Comparison of ENCODE assay signal across 25 mouse cellular contexts in genomic region chr3:142578342-142578741, GRCm38 (mm10). TPM values are rescaled to one million over a fixed set of nuclear protein-coding genes. Genes with fewer than 3 reads are reported as not detected.
"Had no signal": no experiment of that assay in that cellular context is flagged by ENCODE, and none has a peak within 500 bp of the region (broad histone marks: within the 10 kb centered on the region; RNA-seq: fewer than 3 reads in every experiment).

No protein-coding gene starts in this region.

- H3K27me3 ChIP-seq: lung, embryonic 15.5 days; megakaryocyte, embryonic 14.5 days; midbrain, embryonic 12.5 days; neural tube, embryonic 13.5 days; neural tube, embryonic 15.5 days had no signal

- H3K27ac ChIP-seq: lung, embryonic 15.5 days; macrophage; midbrain, embryonic 12.5 days; neural tube, embryonic 13.5 days; neural tube, embryonic 15.5 days had no signal

- DNase-seq: liver, postnatal 0 days; lung, adult 2 months; lung, postnatal 14 days; lung, postnatal 36 days; midbrain, embryonic 14.5 days; retina, postnatal 1 day; right cerebral cortex, adult 18-20 months; right cerebral cortex, postnatal 25 days; right cerebral cortex, postnatal 4 days; spleen, adult 18-20 months; thymus, adult 2 months; thymus, postnatal 25 days; thymus, postnatal 4 days had no signal

- H3K4me1 ChIP-seq: lung, embryonic 15.5 days; megakaryocyte, embryonic 14.5 days; midbrain, embryonic 12.5 days; neural tube, embryonic 13.5 days; neural tube, embryonic 15.5 days had no signal

- H3K4me2 ChIP-seq: lung, embryonic 15.5 days; midbrain, embryonic 12.5 days; neural tube, embryonic 13.5 days; neural tube, embryonic 15.5 days had no signal

- H3K36me3 ChIP-seq: lung, embryonic 15.5 days; midbrain, embryonic 12.5 days; neural tube, embryonic 13.5 days; neural tube, embryonic 15.5 days had no signal

- H3K9ac ChIP-seq: liver, postnatal 0 days; lung, embryonic 15.5 days; midbrain, embryonic 12.5 days; neural tube, embryonic 13.5 days; neural tube, embryonic 15.5 days had no signal

- ATAC-seq: liver, postnatal 0 days; lung, postnatal 0 days; midbrain, embryonic 16.5 days had no signal

- H3K9me3 ChIP-seq: lung, embryonic 15.5 days; megakaryocyte, embryonic 14.5 days; midbrain, embryonic 12.5 days; neural tube, embryonic 13.5 days; neural tube, embryonic 15.5 days had no signal

- H3K4me3 ChIP-seq: lung, embryonic 15.5 days; megakaryocyte, embryonic 14.5 days; midbrain, embryonic 12.5 days; myocyte; neural tube, embryonic 13.5 days; neural tube, embryonic 15.5 days had no signal

RNA-seq across cellular contexts. Expression of gene Gbp2b, which starts 16.3 kb away (rescaled TPM):
- total RNA-seq: megakaryocyte progenitor cell, adult 5-6 weeks had no signal
- polyA plus RNA-seq: lung, embryonic 15.5 days; midbrain, embryonic 12.5 days; midbrain, embryonic 14.5 days; midbrain, embryonic 16.5 days; neural tube, embryonic 11.5 days; neural tube, embryonic 13.5 days; neural tube, embryonic 15.5 days; stomach, embryonic 14.5 days had no signal
